Mouse (Mus musculus): ENCODE data around the gene Zfp217.

Zfp217 gene

DNA sequence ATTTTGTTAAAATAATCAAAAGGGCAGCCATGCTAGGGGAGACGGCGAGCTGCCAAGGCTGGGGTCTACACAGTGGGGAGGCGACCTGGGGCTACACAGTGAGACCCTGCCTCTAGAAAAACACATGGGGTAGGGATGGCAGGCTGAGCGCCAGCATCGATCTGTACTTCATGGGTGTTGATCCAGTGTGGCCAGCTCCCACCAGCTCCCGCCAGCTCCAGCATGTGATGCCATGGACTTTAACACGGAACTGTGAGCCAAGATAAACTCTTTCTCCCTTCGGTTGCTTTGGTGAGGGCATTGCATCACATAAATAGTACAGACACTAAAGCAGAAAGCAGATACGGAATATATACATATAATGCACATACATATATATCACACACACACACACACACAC, 53.0 kb downstream of the Zfp217 start:
- DNase-seq (ENCODE audit: low spot score), result no peak

DNA sequence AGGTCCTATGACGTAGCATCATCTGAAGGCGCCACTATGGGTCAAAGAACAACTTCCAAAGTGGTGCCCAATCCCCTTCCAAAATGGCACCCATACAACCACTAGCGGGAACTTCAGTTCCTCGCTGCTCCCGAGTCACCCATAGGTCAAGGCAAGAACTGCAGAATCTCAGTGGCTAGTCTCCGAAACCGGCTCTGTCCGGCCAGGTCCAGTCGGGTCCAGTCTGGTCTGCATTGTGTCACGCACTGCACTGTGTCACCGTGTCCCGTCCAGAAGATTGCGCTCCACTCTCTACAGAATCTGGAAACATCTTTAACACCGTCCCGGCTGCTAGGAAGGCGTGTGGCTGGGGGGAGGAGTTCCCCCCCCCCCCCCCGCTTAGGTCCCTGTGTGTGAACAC, 53.7 kb downstream of the Zfp217 start:
- no peak for DNase-seq (ENCODE audit: low spot score)

DNA sequence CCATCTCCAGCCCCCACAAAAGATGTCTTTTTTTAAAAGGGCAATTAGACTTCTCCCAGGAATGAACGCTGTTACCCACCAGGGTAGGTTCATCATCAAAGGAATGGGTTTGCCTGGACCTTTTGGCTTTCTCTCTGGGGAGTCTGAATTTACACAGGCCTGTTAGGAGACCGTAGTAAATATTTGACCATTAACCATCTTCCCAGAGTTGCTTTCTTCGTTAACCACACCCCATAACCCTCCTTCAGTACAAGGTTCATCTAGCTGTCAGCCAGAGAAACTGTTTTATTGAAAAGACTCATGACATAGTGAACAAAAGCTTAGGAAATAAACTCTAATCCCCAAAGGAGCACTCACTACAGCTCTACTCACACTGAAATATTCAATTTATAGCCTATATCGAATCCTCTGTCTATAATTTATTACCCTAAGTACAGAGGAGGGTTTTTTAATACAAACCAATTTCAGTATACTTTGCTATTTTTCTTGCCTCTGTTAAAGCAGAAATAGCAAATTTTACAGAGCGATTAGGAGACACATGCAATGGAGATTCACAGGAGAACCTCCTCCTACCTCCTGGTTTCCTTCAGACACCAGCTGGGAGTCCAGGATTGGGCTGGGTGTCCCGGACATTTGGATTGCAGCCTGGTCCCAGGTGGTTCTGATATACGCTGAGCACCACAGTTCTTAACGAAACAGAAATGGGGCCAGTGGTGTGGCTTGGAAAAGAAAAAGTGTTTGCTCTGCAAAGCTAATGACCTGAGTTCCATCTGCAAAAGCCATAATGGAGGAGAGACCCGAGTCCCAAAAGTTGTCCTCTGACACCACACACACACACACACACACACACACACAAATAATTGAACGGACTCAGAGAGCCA, 56.1 kb downstream of the Zfp217 start:
- no peak for DNase-seq (ENCODE audit: low spot score)

DNA sequence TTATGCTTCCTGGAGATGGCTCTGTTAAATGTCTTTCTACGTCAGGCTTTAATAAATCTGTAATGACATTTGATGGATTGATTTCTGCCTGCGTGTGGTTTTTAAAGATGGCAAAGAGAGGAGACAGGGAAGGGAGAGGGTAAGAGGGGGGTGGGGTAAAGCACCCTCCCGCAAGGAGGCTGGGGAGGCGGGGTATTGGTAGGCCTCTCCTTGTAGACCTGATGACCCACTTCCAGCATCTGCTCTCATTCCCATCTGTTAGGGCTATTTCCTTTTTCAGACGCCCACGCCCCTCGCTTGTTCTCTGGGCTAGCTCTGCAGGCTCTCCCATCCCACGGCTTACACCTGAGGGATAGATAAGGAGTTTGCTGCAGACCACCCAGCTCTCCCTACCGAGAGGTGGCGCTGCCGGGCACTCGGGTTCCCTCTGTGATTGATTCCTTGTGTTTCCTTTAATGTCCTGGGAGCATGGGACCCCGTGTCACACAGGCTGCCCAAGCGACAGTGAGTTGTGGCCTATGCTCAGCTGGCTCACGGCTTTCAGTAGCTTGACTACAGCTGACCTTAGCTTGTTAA, 69.4 kb downstream of the Zfp217 start:
- no peak for DNase-seq (ENCODE audit: low spot score)

DNA sequence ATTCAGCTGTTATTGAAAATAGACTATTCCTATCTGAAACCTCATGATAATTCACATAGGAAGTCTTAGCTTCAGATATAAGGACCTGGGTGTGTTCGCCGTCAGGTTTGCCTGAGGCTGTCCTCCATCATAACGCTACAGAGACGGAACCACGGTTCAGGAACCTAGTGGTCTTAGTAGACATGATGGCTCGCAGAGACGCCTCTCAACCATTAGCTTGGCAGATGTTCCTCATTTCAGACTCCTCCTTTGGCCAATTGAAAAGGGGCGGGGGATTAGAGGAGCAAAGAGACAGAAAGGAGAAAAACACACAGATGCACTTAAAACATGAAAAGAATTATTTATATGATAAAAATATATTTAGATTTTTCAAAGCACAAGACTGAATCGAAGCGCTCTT, 69.9 kb downstream of the Zfp217 start:
- DNase-seq (ENCODE audit: low spot score), result no peak

DNA sequence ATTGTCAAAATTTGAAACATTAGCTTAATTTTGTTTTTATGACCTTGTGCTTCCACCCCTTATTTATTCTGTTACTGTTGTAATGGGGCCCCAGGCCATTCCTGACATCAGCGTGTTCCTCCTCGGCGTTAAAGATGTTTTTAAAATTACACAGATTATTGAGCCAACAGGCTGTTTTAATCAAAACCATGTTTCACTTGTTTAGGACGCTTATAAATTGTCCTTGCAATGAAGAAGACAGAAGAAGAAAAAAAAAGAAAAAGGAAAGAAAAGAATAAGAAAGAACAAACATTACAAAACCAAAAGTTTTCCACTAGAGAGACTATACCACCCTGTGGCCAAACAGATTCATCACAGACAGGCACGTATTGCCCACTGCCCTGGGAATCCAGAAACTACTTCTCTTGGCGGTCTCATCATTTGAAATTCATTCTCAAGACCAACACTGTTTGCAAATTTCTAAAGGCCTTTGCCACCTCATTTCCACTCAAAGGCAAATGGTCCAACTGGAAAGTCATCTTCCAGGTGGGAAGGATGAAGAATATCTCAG, 70.9 kb downstream of the Zfp217 start:
- no peak for DNase-seq (ENCODE audit: low spot score)

DNA sequence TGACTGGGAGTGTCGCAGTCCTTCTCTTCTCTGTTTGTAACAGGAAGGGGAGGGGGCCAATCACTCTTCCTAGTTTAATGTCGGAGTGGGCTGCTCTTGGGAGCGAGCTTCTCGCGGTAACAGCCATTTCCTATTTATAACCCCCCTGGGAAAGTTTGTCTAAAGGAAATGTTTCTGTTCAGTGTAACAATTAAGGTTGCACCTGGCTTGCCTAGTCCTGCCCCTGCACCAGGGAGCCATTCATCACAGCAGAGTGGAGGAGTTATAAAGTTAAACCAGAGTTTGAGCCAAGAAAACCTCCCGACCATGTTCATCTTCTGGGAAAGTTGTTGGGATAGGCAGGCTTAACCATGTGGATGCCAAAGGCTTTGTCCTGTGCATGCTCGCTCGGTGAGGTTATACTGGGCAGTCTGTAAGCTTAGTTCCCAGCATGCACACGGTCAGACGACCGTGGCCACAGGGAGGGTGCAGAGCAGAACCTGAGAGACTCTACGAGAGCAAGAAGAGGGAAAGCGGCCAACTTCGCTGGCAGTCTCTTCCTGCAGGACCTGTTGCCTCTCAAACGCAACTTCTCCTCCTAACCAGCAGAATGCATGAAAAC, 77.2 kb downstream of the Zfp217 start:
- no peak for DNase-seq (ENCODE audit: low spot score)

DNA sequence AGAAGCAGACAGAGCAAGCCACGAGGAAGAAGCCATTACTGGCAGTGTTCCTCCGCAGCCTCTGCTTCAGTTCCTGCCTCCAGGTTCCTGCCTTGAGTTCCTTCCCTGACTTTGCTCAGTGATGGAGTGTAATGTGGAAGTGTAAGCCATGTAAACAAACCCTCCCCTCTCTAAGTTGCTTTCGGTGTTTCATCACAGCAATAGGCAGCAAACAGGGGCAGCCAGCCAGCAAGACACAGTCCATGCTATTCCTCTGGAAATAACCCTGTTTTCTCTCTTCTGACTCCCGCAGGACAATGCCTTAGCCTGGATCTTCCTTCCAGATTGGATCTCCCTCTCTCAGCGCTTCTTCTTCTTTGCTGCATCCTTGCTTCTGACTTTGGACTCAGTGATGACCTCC, 77.9 kb downstream of the Zfp217 start:
- no peak for DNase-seq (ENCODE audit: low spot score)

DNA sequence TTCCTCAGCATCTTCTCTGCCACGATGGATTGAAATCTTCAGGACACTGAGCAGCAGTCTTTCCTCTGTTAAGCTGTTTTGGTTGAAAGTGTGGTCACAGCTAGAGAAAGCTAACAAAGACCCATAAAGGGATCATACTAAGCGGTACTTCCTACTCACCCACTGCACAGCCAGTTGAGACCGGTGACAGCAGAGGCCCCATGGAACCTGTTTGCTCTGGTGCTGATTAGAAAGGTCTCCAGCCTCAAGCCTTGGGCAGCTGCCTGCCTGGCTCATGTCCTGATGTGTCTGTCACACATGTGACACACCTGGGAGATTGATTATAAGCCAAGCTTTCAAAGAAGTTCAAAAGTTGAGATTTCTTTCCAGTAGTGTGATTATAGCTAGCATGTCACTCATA, 85.5 kb downstream of the Zfp217 start:
- DNase-seq (ENCODE audit: low spot score), result no peak

DNA sequence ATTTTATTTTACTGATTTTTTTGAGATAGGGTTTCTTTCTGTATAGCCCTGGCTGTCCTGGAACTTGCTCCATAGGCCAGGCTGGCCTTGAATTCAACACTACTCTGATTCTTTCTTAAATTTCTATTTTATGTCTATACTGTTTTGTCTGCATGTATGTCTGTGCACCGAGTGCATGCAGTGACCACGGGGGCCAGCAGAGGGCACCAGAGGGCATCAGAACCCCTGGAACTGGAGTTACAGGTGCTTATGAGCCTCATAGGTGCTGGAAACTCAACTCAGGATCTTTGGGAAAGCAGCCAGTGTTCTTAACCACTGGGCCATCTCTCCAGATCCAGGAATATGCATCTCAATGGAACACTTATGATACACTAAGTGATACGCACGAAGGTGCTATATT, 87.8 kb downstream of the Zfp217 start:
- DNase-seq (ENCODE audit: low spot score), result no peak

DNA sequence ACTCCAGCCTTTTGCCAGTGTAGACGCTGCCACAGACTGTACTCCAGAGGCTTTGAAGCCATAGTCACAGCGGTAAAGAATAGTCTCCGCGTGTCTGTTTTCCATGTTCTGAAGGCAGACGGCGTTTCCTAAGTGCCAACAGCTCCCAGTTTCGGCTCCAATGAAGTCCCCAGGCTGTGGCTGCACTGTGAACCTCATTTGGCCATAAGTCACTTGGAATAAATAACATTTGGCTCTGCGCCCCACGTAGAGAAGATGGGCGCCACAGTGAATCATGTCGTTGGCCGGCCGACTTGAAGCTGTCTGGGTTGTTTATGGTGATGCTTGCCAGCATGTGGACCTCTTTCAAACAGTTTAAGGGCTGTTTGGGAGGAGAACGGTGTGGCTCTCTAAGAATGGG, 89.1 kb downstream of the Zfp217 start:
- no peak for DNase-seq (ENCODE audit: low spot score)

All from urinary bladder, postnatal 10 days (tissue).